Mouse (Mus musculus): Measurements from ENCODE around the gene Lcor.

Lcor gene

GRCm38 (mm10) chr19:41482190-41482908, at the start of gene Lcor:
Gene Lcor (plus strand): TSS chr19:41482637.
- DNase-seq = peak; percentile 82

GRCm38 (mm10) chr19:41435366-41435765, 47.1 kb upstream of the Lcor start:
- no peak for DNase-seq

- DNase-seq = no peak
These were observed 46.0 kb upstream of the Lcor start for GRCm38 (mm10) chr19:41436461-41436860.

GRCm38 (mm10) chr19:41438953-41439352, 43.5 kb upstream of the Lcor start:
- DNase-seq = no peak

GRCm38 (mm10) chr19:41441446-41441845, 41.0 kb upstream of the Lcor start:
- no peak for DNase-seq

- DNase-seq = no peak
These were observed 40.4 kb upstream of the Lcor start for GRCm38 (mm10) chr19:41441911-41442607.

- peak; percentile 74 for DNase-seq
These were observed 39.8 kb upstream of the Lcor start for GRCm38 (mm10) chr19:41442608-41442969.

GRCm38 (mm10) chr19:41444491-41444890, 37.9 kb upstream of the Lcor start:
- no peak for DNase-seq

- DNase-seq = no peak
These were observed 37.3 kb upstream of the Lcor start for GRCm38 (mm10) chr19:41445013-41445610.

- DNase-seq = no peak
These were observed 36.7 kb upstream of the Lcor start for GRCm38 (mm10) chr19:41445723-41446122.

- DNase-seq = no peak
These were observed 35.3 kb upstream of the Lcor start for GRCm38 (mm10) chr19:41447166-41447565.

GRCm38 (mm10) chr19:41447760-41448159, 34.7 kb upstream of the Lcor start:
- no peak for DNase-seq

- DNase-seq = no peak
These were observed 32.9 kb upstream of the Lcor start for GRCm38 (mm10) chr19:41449415-41450075.

- no peak for DNase-seq
These were observed 30.3 kb upstream of the Lcor start for GRCm38 (mm10) chr19:41452166-41452565.

GRCm38 (mm10) chr19:41454601-41455000, 27.8 kb upstream of the Lcor start:
- no peak for DNase-seq

- no peak for DNase-seq
These were observed 27.3 kb upstream of the Lcor start for GRCm38 (mm10) chr19:41455091-41455626.

GRCm38 (mm10) chr19:41457181-41457580, 25.3 kb upstream of the Lcor start:
- no peak for DNase-seq

- no peak for DNase-seq
These were observed 20.2 kb upstream of the Lcor start for GRCm38 (mm10) chr19:41462166-41462735.

GRCm38 (mm10) chr19:41463841-41464240, 18.6 kb upstream of the Lcor start:
- no peak for DNase-seq

- DNase-seq = no peak
These were observed 16.0 kb upstream of the Lcor start for GRCm38 (mm10) chr19:41466475-41466874.

- no peak for DNase-seq
These were observed 8.8 kb upstream of the Lcor start for GRCm38 (mm10) chr19:41473566-41474135.

- DNase-seq = no peak
These were observed 7.5 kb upstream of the Lcor start for GRCm38 (mm10) chr19:41474943-41475342.
